Mouse (Mus musculus) heart, postnatal 4 days (tissue): ENCODE data around the gene Arhgef17. TPM values are rescaled to one million over a fixed set of nuclear protein-coding genes. Genes with fewer than 3 reads are reported as not detected.
A peak's percentile ranks its signal among the peaks of the same experiment; 100 is the strongest.

Source experiments
- DNase-seq: peaks from one replicate; pipeline ENCODE4 v3.0.0; 2021
- total RNA-seq, 2 experiments: library from RNA; stranded (reverse); gene quantifications; 2 replicates each; pipeline ENCODE4 v1.2.3; 2021

Arhgef17 gene
- total RNA-seq, 2 experiments from 2014 or later: 37.0 to 38.4 TPM

GRCm38 (mm10) chr7:100911791-100912190 lies 20.1 kb downstream of the Arhgef17 start:
- peak; percentile 50 for DNase-seq

DNA sequence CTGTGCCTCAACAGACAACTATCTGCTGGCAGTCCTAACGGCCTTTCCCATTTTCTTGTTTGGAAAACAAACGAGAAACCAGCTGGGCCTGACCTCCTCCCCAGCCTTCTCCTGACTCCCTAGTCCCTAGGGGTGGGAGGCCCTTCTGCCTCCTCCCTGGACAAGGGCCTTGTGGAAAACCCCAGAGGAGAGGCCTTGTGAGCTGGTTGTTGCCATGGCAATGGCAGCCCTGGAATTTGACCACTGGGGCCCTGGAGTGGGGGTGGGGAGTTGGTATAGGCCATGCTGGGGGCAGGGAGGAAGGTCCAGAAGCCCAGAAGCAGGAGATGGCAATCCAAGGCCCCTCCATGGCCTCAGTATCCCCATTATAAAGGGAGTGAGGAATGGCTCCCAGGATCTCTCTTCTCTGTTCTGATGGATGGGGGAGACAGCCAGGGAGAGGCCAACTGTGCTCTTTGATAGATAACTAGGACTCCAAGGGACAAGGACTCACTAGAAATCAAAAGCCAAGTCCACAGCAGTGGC lies 20.6 kb downstream of the Arhgef17 start:
- DNase-seq: peak; percentile 50

- peak; percentile 67 for DNase-seq
Observed at GRCm38 (mm10) chr7:100908567-100908966, 23.3 kb downstream of the Arhgef17 start.

DNA sequence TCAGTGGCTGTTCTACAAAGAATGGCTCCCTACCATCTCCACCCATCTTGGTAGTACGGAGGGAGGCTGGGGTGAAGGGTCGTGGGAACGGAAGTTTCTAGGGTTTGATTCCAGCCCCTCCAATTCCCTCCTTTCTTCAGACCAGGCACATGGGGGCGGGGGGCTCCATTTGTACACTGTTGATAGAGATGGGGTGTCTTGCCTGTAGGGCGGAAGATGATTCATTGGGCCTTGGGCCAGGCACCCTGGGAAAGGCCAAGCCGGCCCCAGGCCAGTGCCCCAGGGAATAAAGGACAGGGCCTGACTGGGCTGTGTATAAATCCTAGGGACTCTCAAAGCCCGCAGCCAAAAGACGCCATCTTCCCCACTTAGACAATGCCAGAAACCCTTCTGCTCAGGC lies 23.8 kb downstream of the Arhgef17 start:
- DNase-seq: peak; percentile 64

- DNase-seq: peak; percentile 92
Observed at GRCm38 (mm10) chr7:100907231-100907630, 24.7 kb downstream of the Arhgef17 start.

GRCm38 (mm10) chr7:100906029-100906789 lies 25.7 kb downstream of the Arhgef17 start:
- DNase-seq: no peak

- no peak for DNase-seq
Observed at GRCm38 (mm10) chr7:100905037-100905436, 26.9 kb downstream of the Arhgef17 start.

DNA sequence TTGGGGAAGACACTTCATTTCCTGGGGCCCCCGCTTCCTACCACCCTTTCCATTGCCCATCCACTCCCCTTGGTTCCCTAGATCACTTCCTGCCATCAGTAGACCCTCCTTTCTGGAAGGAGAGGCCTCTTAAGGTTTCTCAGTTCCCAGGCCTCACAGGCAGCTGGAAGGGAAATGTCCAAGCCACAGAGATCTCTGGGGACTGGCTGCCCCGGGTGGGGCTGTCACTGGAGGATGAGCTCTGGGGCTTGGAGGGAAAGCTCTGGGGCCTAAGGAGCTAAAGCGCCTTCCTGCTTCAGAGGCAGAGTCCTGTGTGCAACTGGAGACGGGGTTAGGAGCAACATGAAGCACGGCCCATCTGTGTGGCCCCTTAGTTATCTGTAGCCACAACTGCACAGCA lies 27.3 kb downstream of the Arhgef17 start:
- no peak for DNase-seq

DNA sequence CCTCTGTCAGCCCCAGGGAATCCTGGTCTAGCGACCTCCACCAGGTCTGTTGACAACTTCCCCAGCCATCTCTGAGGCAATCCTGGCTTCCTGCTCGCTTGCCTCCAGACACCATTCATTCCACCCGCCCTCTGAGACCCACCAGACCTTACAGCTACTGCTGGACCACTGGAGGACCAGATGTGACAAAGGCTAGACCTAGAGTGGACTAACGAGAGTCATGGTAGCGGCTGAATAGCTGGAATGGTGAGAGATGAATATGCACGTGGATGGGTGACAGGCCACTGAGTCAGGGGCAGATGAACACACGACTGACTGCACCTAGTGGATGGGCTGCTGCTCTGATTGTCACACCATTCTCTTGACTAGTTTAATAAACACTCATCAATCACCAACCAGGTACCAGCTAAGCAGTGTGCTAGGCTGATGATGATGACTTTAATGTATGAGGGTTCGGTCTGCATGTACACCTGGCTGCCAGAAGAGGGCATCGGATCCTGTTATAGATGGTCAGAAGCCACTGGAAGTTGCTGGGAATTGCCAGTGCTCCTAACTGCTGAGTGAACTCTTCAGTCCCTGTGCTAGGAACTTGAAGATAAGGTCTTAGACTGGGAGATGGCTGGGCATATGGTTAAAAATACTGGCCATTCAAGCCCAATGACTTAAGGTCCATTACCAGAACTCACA lies 29.3 kb downstream of the Arhgef17 start:
- no peak for DNase-seq

- no peak for DNase-seq
Observed at GRCm38 (mm10) chr7:100897828-100898227, 34.1 kb downstream of the Arhgef17 start.

DNA sequence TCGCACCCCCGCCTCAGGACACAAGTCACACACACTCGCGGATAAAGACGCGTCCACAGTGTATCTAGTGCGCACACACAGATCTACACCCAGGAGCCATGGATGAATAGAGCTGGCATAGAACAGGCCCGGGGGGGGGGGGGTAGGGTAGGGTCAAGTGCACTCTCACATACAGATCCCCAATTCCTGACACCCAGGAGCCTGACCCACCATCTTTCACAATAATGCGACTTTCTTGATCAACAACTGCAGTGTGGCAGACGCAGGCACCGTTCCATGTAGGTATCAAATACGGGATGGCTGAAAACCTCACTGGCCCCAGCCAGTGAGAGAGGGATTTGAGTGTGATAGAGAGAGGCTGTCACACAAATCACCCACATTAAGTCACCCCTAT lies 37.1 kb downstream of the Arhgef17 start:
- DNase-seq: no peak

- DNase-seq: peak; percentile 35
Observed at GRCm38 (mm10) chr7:100894057-100894832, 37.7 kb downstream of the Arhgef17 start.

DNA sequence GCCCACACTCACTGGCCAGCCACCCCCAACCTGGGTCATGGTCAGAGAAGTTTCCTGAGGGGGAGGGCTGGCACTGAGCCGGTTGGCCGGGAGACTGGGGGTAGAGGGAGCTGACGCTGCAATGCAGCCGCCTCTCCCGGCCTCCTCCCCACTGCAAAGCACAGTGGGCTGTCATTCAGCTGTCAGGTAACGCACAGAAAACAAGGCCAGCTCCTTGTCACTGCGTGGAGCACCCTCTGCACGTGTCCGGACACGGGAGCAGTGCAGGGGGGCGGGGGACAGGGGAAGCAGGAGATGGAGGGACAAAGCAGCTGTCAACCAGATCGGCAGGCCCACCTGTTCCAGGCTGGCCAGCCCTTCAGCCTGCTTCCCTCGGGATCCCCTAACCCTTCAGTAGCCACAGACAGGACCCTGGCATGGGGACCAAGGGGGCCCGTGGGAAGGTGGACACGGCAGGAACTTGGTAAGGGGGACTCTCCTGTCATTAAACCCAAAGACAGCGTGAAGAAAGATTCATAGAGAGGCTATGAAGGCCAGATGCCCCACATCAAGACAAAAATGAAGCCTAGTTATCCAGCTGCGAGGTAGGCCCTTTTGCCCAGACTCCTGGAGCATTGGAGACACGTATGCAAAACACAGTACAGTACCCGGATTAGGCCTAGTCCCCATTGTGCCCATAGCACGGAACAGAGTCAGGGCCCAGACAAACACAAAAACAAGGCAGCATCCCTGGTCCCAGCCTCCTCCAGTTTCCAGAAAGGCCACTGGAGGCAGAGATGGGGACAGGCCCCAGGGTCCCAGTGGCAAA lies 38.5 kb downstream of the Arhgef17 start:
- DNase-seq: peak; percentile 55

DNA sequence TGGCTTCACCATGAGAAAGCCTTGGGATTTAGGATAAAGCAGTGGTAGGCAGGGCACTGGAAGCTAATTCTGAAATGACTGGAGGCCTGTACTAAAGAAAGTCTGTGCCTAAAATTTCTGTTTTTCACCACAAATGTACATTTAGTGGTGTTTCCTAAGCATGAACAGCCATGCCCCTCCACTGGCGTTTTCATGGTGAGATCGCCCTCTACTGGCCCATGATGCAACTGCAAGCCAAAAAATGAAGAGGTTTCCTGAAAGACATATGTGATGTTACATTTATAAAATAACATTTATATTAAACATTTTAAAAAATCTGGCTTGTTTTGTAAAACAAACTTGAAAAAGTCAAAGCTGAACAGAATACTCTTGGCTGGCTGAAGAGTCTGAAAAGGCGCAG lies 45.4 kb downstream of the Arhgef17 start:
- DNase-seq: peak; percentile 78

DNA sequence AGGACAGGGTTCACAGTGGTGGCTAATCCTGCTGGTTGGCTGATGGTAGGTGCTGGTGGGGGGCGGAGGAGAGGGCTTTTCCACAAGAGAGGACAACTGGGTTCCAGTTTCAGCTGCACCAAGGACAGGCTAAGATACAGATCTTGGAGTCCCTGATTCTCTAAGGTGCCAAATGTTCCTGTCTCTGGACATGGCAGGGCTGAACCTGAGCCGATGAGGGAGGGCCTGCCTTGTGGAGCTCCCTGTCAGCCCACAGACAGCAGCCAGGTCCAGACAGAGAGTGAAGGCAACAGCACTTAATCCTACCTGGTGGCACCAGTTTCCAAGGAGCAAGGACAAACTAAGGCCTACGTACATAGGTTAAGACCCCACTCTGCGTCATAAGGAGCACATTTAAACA lies 47.4 kb downstream of the Arhgef17 start:
- DNase-seq: no peak

- no peak for DNase-seq
Observed at GRCm38 (mm10) chr7:100881950-100882349, 50.0 kb downstream of the Arhgef17 start.

DNA sequence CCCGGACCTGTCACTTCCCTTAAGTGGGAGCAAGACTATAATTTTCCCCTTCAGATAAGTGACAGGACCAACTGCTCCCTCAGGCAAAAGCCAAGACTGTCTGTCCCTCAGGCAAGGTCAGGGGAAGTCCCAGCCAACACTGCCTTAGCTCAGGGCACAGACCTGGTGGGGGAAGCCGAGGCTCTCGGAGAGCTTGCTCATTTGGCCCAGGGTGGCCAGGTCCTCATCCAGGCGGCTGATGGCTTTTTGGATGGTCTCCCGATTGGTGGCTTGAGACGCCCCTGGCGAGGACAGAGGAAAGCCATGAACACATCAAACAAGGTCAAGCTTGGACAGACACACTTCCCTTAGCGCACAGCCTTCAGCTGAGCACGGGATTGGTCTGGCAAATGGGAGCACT lies 50.4 kb downstream of the Arhgef17 start:
- DNase-seq: no peak

- peak; percentile 86 for DNase-seq
Observed at GRCm38 (mm10) chr7:100879595-100879994, 52.3 kb downstream of the Arhgef17 start.

GRCm38 (mm10) chr7:100876771-100877170 lies 55.1 kb downstream of the Arhgef17 start:
- no peak for DNase-seq

DNA sequence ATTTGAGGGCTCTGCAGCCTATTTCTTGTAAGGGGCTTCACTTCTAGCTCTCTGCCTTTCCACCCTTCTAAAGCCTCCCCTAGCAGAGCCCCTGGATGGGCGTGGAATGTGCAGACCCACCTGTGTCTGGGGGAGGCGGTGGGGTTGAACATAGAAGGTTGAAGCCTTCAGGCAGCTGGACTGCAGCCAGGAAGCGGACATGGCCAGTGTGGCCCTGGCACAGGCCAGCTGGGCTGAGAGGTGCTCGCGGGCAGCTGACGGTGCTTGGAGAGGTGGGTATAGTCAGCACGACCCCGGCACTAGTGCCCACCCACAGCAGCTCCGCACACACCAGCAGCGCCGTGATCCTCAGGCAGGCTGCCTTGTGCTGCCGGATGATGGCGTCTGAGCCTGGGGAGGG lies 55.6 kb downstream of the Arhgef17 start:
- no peak for DNase-seq

- no peak for DNase-seq
Observed at GRCm38 (mm10) chr7:100875822-100876221, 56.1 kb downstream of the Arhgef17 start.

DNA sequence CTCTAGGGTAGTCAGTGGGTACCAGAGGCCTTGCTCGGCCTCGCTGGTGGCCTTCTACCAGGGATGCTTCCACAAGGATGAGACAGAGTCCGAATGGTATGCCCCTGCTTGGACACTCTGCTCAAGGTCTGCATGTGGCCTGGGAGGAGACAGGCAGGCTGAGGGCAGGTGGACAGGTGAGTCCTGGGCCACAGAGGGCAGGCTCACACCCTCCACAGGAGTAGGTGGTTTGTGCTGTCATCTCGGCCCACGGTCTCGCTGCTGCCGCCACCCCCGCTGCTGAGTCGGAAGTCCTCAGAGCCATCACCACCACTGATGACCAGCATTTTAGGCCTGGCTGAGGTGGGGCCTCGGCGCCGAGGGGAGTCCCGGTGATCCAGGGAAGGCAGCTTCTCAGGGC lies 58.7 kb downstream of the Arhgef17 start:
- no peak for DNase-seq
